Mouse (Mus musculus) ES-Bruce4 (cell line): ENCODE measurements around the gene Bpifc. TPM values are rescaled to one million over a fixed set of nuclear protein-coding genes. Genes with fewer than 3 reads are reported as not detected.

ENCODE experiments used
- H3K27ac ChIP-seq: 2 replicates; pipeline ENCODE4 v1.5.1; 2012; ENCODE audit warnings: low read length, inconsistent platforms; ENCODE audit not compliant: insufficient read depth
- H3K27me3 ChIP-seq: 2 replicates; pipeline ENCODE4 v1.6.1; 2012; ENCODE audit warnings: mild to moderate bottlenecking, low read length, inconsistent platforms; ENCODE audit not compliant: control insufficient read depth, poor library complexity, insufficient read depth, severe bottlenecking
- H3K36me3 ChIP-seq: 2 replicates; pipeline ENCODE4 v1.6.1; 2012; ENCODE audit warnings: inconsistent platforms, mild to moderate bottlenecking, low read length, moderate library complexity; ENCODE audit not compliant: control insufficient read depth, poor library complexity, insufficient read depth, severe bottlenecking
- H3K4me1 ChIP-seq: one replicate; pipeline ENCODE4 v1.8.1; 2011; ENCODE audit warnings: low read length; ENCODE audit not compliant: control insufficient read depth, insufficient read depth
- H3K4me3 ChIP-seq: 2 replicates; pipeline ENCODE4 v1.5.1; 2011; ENCODE audit warnings: low read depth, mild to moderate bottlenecking, low read length
- H3K9ac ChIP-seq: 2 replicates; pipeline ENCODE4 v1.6.1; 2012; ENCODE audit warnings: low read depth, mild to moderate bottlenecking, inconsistent platforms; ENCODE audit not compliant: poor library complexity, severe bottlenecking
- H3K9me3 ChIP-seq: replicated peaks from 2 replicates; pipeline ENCODE4 v1.6.1; 2012; ENCODE audit warnings: mild to moderate bottlenecking, low read length, inconsistent platforms; ENCODE audit not compliant: control insufficient read depth, poor library complexity, insufficient read depth, severe bottlenecking
- CTCF ChIP-seq: IDR thresholded peaks from one replicate; pipeline ENCODE4 v1.8.1; 2011; ENCODE audit warnings: low read depth, low read length
- EP300 ChIP-seq: IDR thresholded peaks from 2 replicates; pipeline ENCODE4 v1.6.1; 2011; ENCODE audit warnings: low read depth, low read length; ENCODE audit not compliant: insufficient read depth
- POLR2A ChIP-seq: IDR thresholded peaks from one replicate; pipeline ENCODE4 v1.8.1; 2011; ENCODE audit warnings: low read length; ENCODE audit not compliant: insufficient read depth
- polyA plus RNA-seq: library from polyadenylated mRNA; stranded (reverse); fragments of >200 nt; gene quantifications from 2 replicates; pipeline ENCODE4 v1.2.4, GENCODE M21; 2011; ENCODE audit warnings: low read depth; ENCODE audit not compliant: missing spikeins, insufficient read depth, insufficient read length

Bpifc gene
- polyA plus RNA-seq, 1 experiment, result not detected

DNA sequence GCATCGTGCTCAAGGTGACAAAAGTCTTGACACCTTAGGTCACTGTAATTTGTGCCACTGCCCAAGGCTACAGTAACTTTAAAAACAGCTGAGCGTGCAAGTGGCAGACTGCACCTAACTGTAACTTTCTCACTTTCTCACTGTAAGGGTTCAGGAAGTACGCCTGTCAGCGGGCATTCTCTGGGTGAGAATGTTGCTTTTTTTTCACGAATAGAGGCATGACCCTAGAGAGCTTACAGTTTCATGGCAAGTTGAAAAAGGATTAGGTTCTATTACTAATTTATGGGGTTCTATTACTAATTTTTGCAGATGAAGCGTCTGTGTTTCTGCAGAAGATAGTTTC, 10.8 kb upstream of the Bpifc start:
- no peak for TF ChIP-seq POLR2A
- no peak for TF ChIP-seq CTCF
- no peak for TF ChIP-seq EP300
- no peaks in the 10 kb centered on the region for H3K27me3 ChIP-seq
- no peaks in the 10 kb centered on the region for H3K9me3 ChIP-seq
- H3K4me1 ChIP-seq, result peaks cover 6% of the 10 kb centered on the region
- peak overlapping the region; percentile 86 for H3K9ac ChIP-seq
- H3K4me3 ChIP-seq, result peak overlapping the region; percentile 91
- peaks cover 2% of the 10 kb centered on the region; the same call in 1 of the 2 replicates for H3K36me3 ChIP-seq
- peak overlapping the region; percentile 34; the same call in 1 of the 2 replicates for H3K27ac ChIP-seq

DNA sequence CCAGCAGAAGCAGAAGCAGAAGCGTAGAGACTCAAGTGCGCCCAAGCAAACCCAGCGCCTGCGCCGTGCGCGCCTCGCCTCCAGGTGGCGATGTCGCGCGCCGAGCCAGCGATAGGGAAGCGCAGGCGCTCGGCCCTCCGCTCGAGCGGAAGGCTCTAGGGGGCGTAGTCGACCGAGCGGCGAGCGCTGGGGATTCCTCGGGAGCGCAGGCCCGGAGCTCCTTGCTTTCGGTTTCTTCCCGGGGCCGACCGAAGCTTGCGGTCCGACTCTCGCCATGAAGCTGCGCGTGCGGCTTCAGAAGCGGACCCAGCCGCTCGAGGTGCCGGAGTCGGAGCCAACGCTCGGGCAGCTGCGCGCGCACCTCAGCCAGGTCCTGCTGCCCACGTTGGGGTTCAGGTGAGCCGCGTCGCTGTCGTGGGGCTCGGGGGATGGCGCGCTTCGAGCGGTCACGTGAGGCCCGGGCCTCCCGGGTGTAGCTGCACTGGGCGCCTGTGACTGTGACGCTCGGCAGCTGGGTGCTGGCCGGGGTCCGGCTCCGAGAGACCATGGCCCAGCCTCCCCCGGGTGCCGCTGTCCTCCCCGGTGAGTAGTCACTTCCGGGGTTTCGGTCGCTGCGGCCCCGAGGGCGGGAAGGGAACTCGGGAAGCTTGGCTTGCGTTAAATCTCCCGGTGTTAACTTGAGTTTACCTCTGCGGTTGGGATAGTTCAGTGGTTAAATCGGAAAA, 10.2 kb upstream of the Bpifc start, which contains the start of gene Fbxo7:
TSS of gene Fbxo7 (plus strand) at position 224 of the 725 bp plus-strand sequence.
- Histone ChIP-seq H3K27ac (peak within 1 kb of the TSS; percentile 90), H3K27me3 (no peaks in the 10 kb centered on the region), H3K36me3 (peaks cover 2% of the 10 kb centered on the region; the same call in 1 of the 2 replicates), H3K9ac (peak within 1 kb of the TSS; percentile 86), H3K4me3 (peak within 1 kb of the TSS; percentile 91), H3K9me3 (no peaks in the 10 kb centered on the region), H3K4me1 (peaks cover 6% of the 10 kb centered on the region)
- peak; percentile 86 for TF ChIP-seq CTCF
- no peak for TF ChIP-seq POLR2A
- TF ChIP-seq EP300, result peak; percentile 11; the same call in 1 of the 2 replicates

- Histone ChIP-seq H3K9me3 (no peaks in the 10 kb centered on the region), H3K4me1 (peaks cover 6% of the 10 kb centered on the region), H3K9ac (peak overlapping the region; percentile 86; the same call in 1 of the 2 replicates), H3K4me3 (peak overlapping the region; percentile 85), H3K27me3 (no peaks in the 10 kb centered on the region), H3K27ac (peak overlapping the region; percentile 90), H3K36me3 (peaks cover 2% of the 10 kb centered on the region; the same call in 1 of the 2 replicates)
- TF ChIP-seq EP300 (no peak), POLR2A (no peak), CTCF (no peak)
Observed at GRCm38 (mm10) chr10:86021408-86021748, 9.7 kb upstream of the Bpifc start.

GRCm38 (mm10) chr10:86018813-86019212, 7.1 kb upstream of the Bpifc start:
- Histone ChIP-seq H3K9ac (no peak overlapping the region), H3K27me3 (no peaks in the 10 kb centered on the region), H3K27ac (peak overlapping the region; percentile 91), H3K36me3 (no peaks in the 10 kb centered on the region), H3K4me1 (peaks cover 6% of the 10 kb centered on the region), H3K4me3 (no peak overlapping the region), H3K9me3 (no peaks in the 10 kb centered on the region)
- TF ChIP-seq CTCF, result no peak
- TF ChIP-seq EP300, result peak; percentile 84

- Histone ChIP-seq H3K36me3 (no peaks in the 10 kb centered on the region), H3K4me1 (peaks cover 5% of the 10 kb centered on the region), H3K9me3 (no peaks in the 10 kb centered on the region), H3K27ac (peak overlapping the region; percentile 91; the same call in 1 of the 2 replicates), H3K4me3 (no peak overlapping the region), H3K27me3 (no peaks in the 10 kb centered on the region), H3K9ac (no peak overlapping the region)
- TF ChIP-seq POLR2A (no peak), CTCF (no peak), EP300 (no peak)
Observed at GRCm38 (mm10) chr10:86017781-86018180, 6.1 kb upstream of the Bpifc start.

GRCm38 (mm10) chr10:86011172-86011571, 523 bp downstream of the Bpifc start:
- Histone ChIP-seq H3K36me3 (no peaks in the 10 kb centered on the region), H3K4me3 (no peak overlapping the region), H3K9ac (no peak overlapping the region), H3K4me1 (no peaks in the 10 kb centered on the region), H3K27ac (no peak overlapping the region), H3K9me3 (no peaks in the 10 kb centered on the region), H3K27me3 (no peaks in the 10 kb centered on the region)
- TF ChIP-seq POLR2A (no peak), CTCF (no peak), EP300 (no peak)
